Mouse (Mus musculus): Measurements from ENCODE around the gene C2cd2l. TPM values are rescaled to one million over a fixed set of nuclear protein-coding genes. Genes with fewer than 3 reads are reported as not detected.
A peak's percentile ranks its signal among the peaks of the same experiment; 100 is the strongest.

Gene C2cd2l
- polyA plus RNA-seq, 1 experiment from 2014 or later = 11.4 TPM

GRCm38 (mm10) chr9:44343781-44344421 lies 23.8 kb upstream of the C2cd2l start, which contains the start of gene Hmbs:
Gene Hmbs, minus strand, starts transcription at chr9:44344228.
- Histone ChIP-seq H3K4me3 (ENCODE audit: low read depth, low read length) (peak within 1 kb of the TSS; percentile 79), H3K4me2 (ENCODE audit: low read depth, low read length) (peak within 1 kb of the TSS; percentile 79), H3K27me3 (ENCODE audit: insufficient read depth, low read length) (no peaks in the 10 kb centered on the region), H3K27ac (ENCODE audit: low read depth) (peak within 1 kb of the TSS; percentile 96), H3K36me3 (replicated peaks; ENCODE audit: insufficient read depth, low read length) (peaks cover 51% of the 10 kb centered on the region), H3K9me3 (ENCODE audit: low read length) (no peaks in the 10 kb centered on the region), H3K4me1 (ENCODE audit: insufficient read depth) (0 out of 2 replicates have a peak, but pooled peaks cover 4% of the 10 kb centered on the region), H3K9ac (replicated peaks) (peak within 1 kb of the TSS; percentile 95)
- DNase-seq (peak; percentile 95), ATAC-seq (peak; percentile 87)
- under 1% methylated on average over 39 of the region's 39 CpGs for WGBS (ENCODE audit: insufficient replicate concordance)
- no peak for TF ChIP-seq CTCF (IDR thresholded peaks at IDR 0.05; ENCODE audit: low read depth)
- no peak for TF ChIP-seq EP300 (IDR thresholded peaks at IDR 0.05; ENCODE audit: low read depth)

GRCm38 (mm10) chr9:44343290-44343689 lies 23.2 kb upstream of the C2cd2l start:
- peak; percentile 79 for DNase-seq
- WGBS (ENCODE audit: insufficient replicate concordance) = 4% methylated on average over 6 of the region's 6 CpGs
- peak; percentile 75 for ATAC-seq

GRCm38 (mm10) chr9:44342605-44343004 lies 22.5 kb upstream of the C2cd2l start:
- Histone ChIP-seq H3K4me3 (ENCODE audit: low read depth, low read length) (peak overlapping the region; percentile 79), H3K36me3 (replicated peaks; ENCODE audit: insufficient read depth, low read length) (peaks cover 53% of the 10 kb centered on the region), H3K4me2 (ENCODE audit: low read depth, low read length) (peak overlapping the region; percentile 79), H3K4me1 (ENCODE audit: insufficient read depth) (peaks cover 7% of the 10 kb centered on the region), H3K27me3 (ENCODE audit: insufficient read depth, low read length) (no peaks in the 10 kb centered on the region), H3K9me3 (ENCODE audit: low read length) (no peaks in the 10 kb centered on the region), H3K9ac (replicated peaks) (peak overlapping the region; percentile 95), H3K27ac (ENCODE audit: low read depth) (peak overlapping the region; percentile 96)
- ATAC-seq (no peak), DNase-seq (no peak)
- no peak for TF ChIP-seq EP300 (IDR thresholded peaks at IDR 0.05; ENCODE audit: low read depth)
- no peak for TF ChIP-seq CTCF (IDR thresholded peaks at IDR 0.05; ENCODE audit: low read depth)
- 59% methylated on average over 1 of the region's 1 CpGs for WGBS (ENCODE audit: insufficient replicate concordance)

More at GRCm38 (mm10) chr9:44343290-44343689, 23.2 kb upstream of the C2cd2l start:
- H3K27me3 ChIP-seq (ENCODE audit: insufficient read depth, low read length) = no peaks in the 10 kb centered on the region
- H3K9me3 ChIP-seq (ENCODE audit: low read length) = no peaks in the 10 kb centered on the region
- H3K4me1 ChIP-seq (ENCODE audit: insufficient read depth) = 0 out of 2 replicates have a peak, but pooled peaks cover 4% of the 10 kb centered on the region
- peak overlapping the region; percentile 79 for H3K4me2 ChIP-seq (ENCODE audit: low read depth, low read length)
- H3K9ac ChIP-seq (replicated peaks) = peak overlapping the region; percentile 95
- peaks cover 51% of the 10 kb centered on the region for H3K36me3 ChIP-seq (replicated peaks; ENCODE audit: insufficient read depth, low read length)
- TF ChIP-seq EP300 (IDR thresholded peaks at IDR 0.05; ENCODE audit: low read depth) (peak; percentile 96), CTCF (IDR thresholded peaks at IDR 0.05; ENCODE audit: low read depth) (no peak)
- H3K4me3 ChIP-seq (ENCODE audit: low read depth, low read length) = peak overlapping the region; percentile 79
- H3K27ac ChIP-seq (ENCODE audit: low read depth) = peak overlapping the region; percentile 96

GRCm38 (mm10) chr9:44342173-44342572 lies 22.1 kb upstream of the C2cd2l start:
- H3K27ac ChIP-seq (ENCODE audit: low read depth) = peak overlapping the region; percentile 96
- H3K4me3 ChIP-seq (ENCODE audit: low read depth, low read length) = peak overlapping the region; percentile 79
- TF ChIP-seq CTCF (IDR thresholded peaks at IDR 0.05; ENCODE audit: low read depth) (no peak), EP300 (IDR thresholded peaks at IDR 0.05; ENCODE audit: low read depth) (peak; percentile 94)
- H3K4me2 ChIP-seq (ENCODE audit: low read depth, low read length) = peak overlapping the region; percentile 79
- peaks cover 10% of the 10 kb centered on the region for H3K4me1 ChIP-seq (ENCODE audit: insufficient read depth)
- DNase-seq (peak; percentile 86), ATAC-seq (peak; percentile 73)
- peak overlapping the region; percentile 95 for H3K9ac ChIP-seq (replicated peaks)
- H3K9me3 ChIP-seq (ENCODE audit: low read length) = no peaks in the 10 kb centered on the region
- H3K27me3 ChIP-seq (ENCODE audit: insufficient read depth, low read length) = no peaks in the 10 kb centered on the region
- WGBS (ENCODE audit: insufficient replicate concordance) = 41% methylated on average over 3 of the region's 3 CpGs
- peaks cover 53% of the 10 kb centered on the region for H3K36me3 ChIP-seq (replicated peaks; ENCODE audit: insufficient read depth, low read length)

- DNase-seq (no peak), ATAC-seq (no peak)
- peak overlapping the region; percentile 79 for H3K4me3 ChIP-seq (ENCODE audit: low read depth, low read length)
- peaks cover 14% of the 10 kb centered on the region for H3K4me1 ChIP-seq (ENCODE audit: insufficient read depth)
- WGBS (ENCODE audit: insufficient replicate concordance) = 63% methylated on average over 5 of the region's 5 CpGs
- peaks cover 56% of the 10 kb centered on the region for H3K36me3 ChIP-seq (replicated peaks; ENCODE audit: insufficient read depth, low read length)
- no peak for TF ChIP-seq CTCF (IDR thresholded peaks at IDR 0.05; ENCODE audit: low read depth)
- H3K4me2 ChIP-seq (ENCODE audit: low read depth, low read length) = peak overlapping the region; percentile 79
- H3K27ac ChIP-seq (ENCODE audit: low read depth) = peak overlapping the region; percentile 96
- H3K27me3 ChIP-seq (ENCODE audit: insufficient read depth, low read length) = no peaks in the 10 kb centered on the region
- H3K9me3 ChIP-seq (ENCODE audit: low read length) = no peaks in the 10 kb centered on the region
- peak overlapping the region; percentile 95 for H3K9ac ChIP-seq (replicated peaks)
These were observed 21.4 kb upstream of the C2cd2l start for GRCm38 (mm10) chr9:44341487-44341886.

GRCm38 (mm10) chr9:44338574-44338973 lies 18.5 kb upstream of the C2cd2l start:
- peak overlapping the region; percentile 79 for H3K4me2 ChIP-seq (ENCODE audit: low read depth, low read length)
- DNase-seq (no peak), ATAC-seq (no peak)
- no peaks in the 10 kb centered on the region for H3K27me3 ChIP-seq (ENCODE audit: insufficient read depth, low read length)
- H3K27ac ChIP-seq (ENCODE audit: low read depth) = peak overlapping the region; percentile 19
- no peaks in the 10 kb centered on the region for H3K9me3 ChIP-seq (ENCODE audit: low read length)
- peak overlapping the region; percentile 79 for H3K4me3 ChIP-seq (ENCODE audit: low read depth, low read length)
- peaks cover 20% of the 10 kb centered on the region for H3K4me1 ChIP-seq (ENCODE audit: insufficient read depth)
- H3K36me3 ChIP-seq (replicated peaks; ENCODE audit: insufficient read depth, low read length) = peaks cover 58% of the 10 kb centered on the region
- TF ChIP-seq EP300 (IDR thresholded peaks at IDR 0.05; ENCODE audit: low read depth) = no peak
- peak; percentile 56 for TF ChIP-seq CTCF (IDR thresholded peaks at IDR 0.05; ENCODE audit: low read depth)
- WGBS (ENCODE audit: insufficient replicate concordance) = 75% methylated on average over 5 of the region's 5 CpGs
- peak overlapping the region; percentile 93 for H3K9ac ChIP-seq (replicated peaks)
